Mouse (Mus musculus) midbrain, embryonic 15.5 days (tissue): Measurements from ENCODE around the gene Smad3. TPM values are rescaled to one million over a fixed set of nuclear protein-coding genes. Genes with fewer than 3 reads are reported as not detected.
A peak's percentile ranks its signal among the peaks of the same experiment; 100 is the strongest.

Experiments
- ATAC-seq: fragments of 200-750 bp; cut with Nextera tagmentation; replicated peaks from 2 replicates; pipeline ENCODE4 v1.8.0; 2017; ENCODE audit warnings: moderate TSS enrichment
- H3K27ac ChIP-seq: fragments of 300-500 bp; sonication (generic); 2 replicates; pipeline ENCODE4 v1.5.1; 2015; ENCODE audit warnings: mild to moderate bottlenecking, inconsistent platforms
- H3K27me3 ChIP-seq: fragments of 300-500 bp; sonication (generic); replicated peaks from 2 replicates; pipeline ENCODE4 v1.6.1; 2015; ENCODE audit warnings: inconsistent platforms
- H3K36me3 ChIP-seq: fragments of 300-500 bp; sonication (generic); replicated peaks from 2 replicates; pipeline ENCODE4 v1.6.1; 2015; ENCODE audit warnings: inconsistent platforms
- H3K4me1 ChIP-seq: fragments of 300-500 bp; sonication (generic); 2 replicates; pipeline ENCODE4 v1.6.1; 2015; ENCODE audit warnings: inconsistent platforms
- H3K4me2 ChIP-seq: fragments of 300-500 bp; sonication (generic); 2 replicates; pipeline ENCODE4 v1.6.1; 2015; ENCODE audit warnings: inconsistent platforms, mild to moderate bottlenecking, moderate library complexity
- H3K4me3 ChIP-seq: fragments of 300-500 bp; sonication (generic); 2 replicates; pipeline ENCODE4 v1.5.1; 2015; ENCODE audit warnings: mild to moderate bottlenecking, inconsistent platforms
- H3K9ac ChIP-seq: fragments of 300-500 bp; sonication (generic); 2 replicates; pipeline ENCODE4 v1.6.1; 2015; ENCODE audit warnings: mild to moderate bottlenecking, inconsistent platforms
- H3K9me3 ChIP-seq: fragments of 300-500 bp; sonication (generic); 2 replicates; pipeline ENCODE4 v1.6.1; 2016; ENCODE audit warnings: inconsistent platforms
- WGBS: fragments of 180-500 bp; shearing (Covaris S2); methylation state at CpG from one replicate; pipeline ENCODE4 v1.1.7; 2015; ENCODE audit warnings: mixed read lengths; 5-methylcytosine and 5-hydroxymethylcytosine counted together
- polyA plus RNA-seq: library from polyadenylated mRNA; unstranded; fragments of >200 nt; fragmentation: Nextera tagmentation; extraction: Ambion mirVana; gene quantifications from 2 replicates; pipeline ENCODE4 v1.2.1, GENCODE M21; 2015

Smad3 gene
- polyA plus RNA-seq, 1 experiment from 2014 or later, result 7.2 TPM

GRCm38 (mm10) chr9:63658970-63659371, 98.8 kb downstream of the Smad3 start:
- Histone ChIP-seq H3K36me3 (no peaks in the 10 kb centered on the region), H3K27ac (no peak overlapping the region), H3K4me3 (no peak overlapping the region), H3K4me1 (peaks cover 16% of the 10 kb centered on the region; the same call in 1 of the 2 replicates), H3K9me3 (no peaks in the 10 kb centered on the region), H3K27me3 (no peaks in the 10 kb centered on the region), H3K9ac (no peak overlapping the region), H3K4me2 (no peak overlapping the region)
- 0 out of 2 replicates have a peak, but pooled peaks have one; percentile 37 for ATAC-seq
- 78% methylated on average over 5 of the region's 5 CpGs for WGBS

- no peaks in the 10 kb centered on the region for H3K9me3 ChIP-seq
- no peaks in the 10 kb centered on the region for H3K36me3 ChIP-seq
- WGBS, result 95% methylated on average over 9 of the region's 9 CpGs
- H3K27me3 ChIP-seq, result no peaks in the 10 kb centered on the region
- no peak overlapping the region for H3K9ac ChIP-seq
- ATAC-seq, result no peak
- H3K27ac ChIP-seq, result no peak overlapping the region
- H3K4me1 ChIP-seq, result peaks cover 18% of the 10 kb centered on the region
- no peak overlapping the region for H3K4me3 ChIP-seq
- H3K4me2 ChIP-seq, result no peak overlapping the region
Observed at GRCm38 (mm10) chr9:63658436-63658835, 99.4 kb downstream of the Smad3 start.

- 80% methylated on average over 4 of the region's 4 CpGs for WGBS
- ATAC-seq, result no peak
- H3K27ac ChIP-seq, result no peak overlapping the region
- no peak overlapping the region for H3K4me3 ChIP-seq
- no peaks in the 10 kb centered on the region for H3K36me3 ChIP-seq
- H3K4me2 ChIP-seq, result no peak overlapping the region
- no peak overlapping the region for H3K9ac ChIP-seq
- H3K9me3 ChIP-seq, result no peaks in the 10 kb centered on the region
- no peaks in the 10 kb centered on the region for H3K27me3 ChIP-seq
- H3K4me1 ChIP-seq, result peaks cover 25% of the 10 kb centered on the region
Observed at GRCm38 (mm10) chr9:63657167-63657566, 100.6 kb downstream of the Smad3 start.

- H3K4me2 ChIP-seq, result no peak overlapping the region
- peaks cover 33% of the 10 kb centered on the region for H3K4me1 ChIP-seq
- H3K27ac ChIP-seq, result no peak overlapping the region
Observed at GRCm38 (mm10) chr9:63655092-63655491, 102.7 kb downstream of the Smad3 start.

GRCm38 (mm10) chr9:63654575-63654974, 103.2 kb downstream of the Smad3 start:
- H3K36me3 ChIP-seq, result no peaks in the 10 kb centered on the region
- H3K4me3 ChIP-seq, result no peak overlapping the region
- no peak overlapping the region for H3K9ac ChIP-seq
- no peak for ATAC-seq
- H3K27me3 ChIP-seq, result no peaks in the 10 kb centered on the region
- WGBS, result 86% methylated on average over 8 of the region's 8 CpGs
- no peak overlapping the region for H3K27ac ChIP-seq
- no peak overlapping the region for H3K4me2 ChIP-seq
- peaks cover 33% of the 10 kb centered on the region for H3K4me1 ChIP-seq
- no peaks in the 10 kb centered on the region for H3K9me3 ChIP-seq

More at GRCm38 (mm10) chr9:63655092-63655491, 102.7 kb downstream of the Smad3 start:
- no peak for ATAC-seq
- Histone ChIP-seq H3K9me3 (no peaks in the 10 kb centered on the region), H3K4me3 (no peak overlapping the region), H3K9ac (no peak overlapping the region), H3K27me3 (no peaks in the 10 kb centered on the region), H3K36me3 (no peaks in the 10 kb centered on the region)
- WGBS, result 67% methylated on average over 1 of the region's 1 CpGs

- no peaks in the 10 kb centered on the region for H3K36me3 ChIP-seq
- H3K4me2 ChIP-seq, result no peak overlapping the region
- WGBS, result 11% methylated on average over 7 of the region's 7 CpGs
- no peaks in the 10 kb centered on the region for H3K9me3 ChIP-seq
- no peak overlapping the region for H3K27ac ChIP-seq
- peaks cover 26% of the 10 kb centered on the region for H3K4me1 ChIP-seq
- H3K27me3 ChIP-seq, result no peaks in the 10 kb centered on the region
- no peak overlapping the region for H3K4me3 ChIP-seq
- H3K9ac ChIP-seq, result no peak overlapping the region
- ATAC-seq, result no peak
Observed at GRCm38 (mm10) chr9:63653666-63654065, 104.1 kb downstream of the Smad3 start.

- Histone ChIP-seq H3K36me3 (no peaks in the 10 kb centered on the region), H3K9ac (no peak overlapping the region), H3K9me3 (no peaks in the 10 kb centered on the region), H3K4me1 (peaks cover 26% of the 10 kb centered on the region), H3K4me3 (no peak overlapping the region), H3K27me3 (no peaks in the 10 kb centered on the region), H3K4me2 (no peak overlapping the region), H3K27ac (no peak overlapping the region)
- WGBS, result 75% methylated on average over 11 of the region's 11 CpGs
- no peak for ATAC-seq
Observed at GRCm38 (mm10) chr9:63651594-63651993, 106.2 kb downstream of the Smad3 start.

- no peak for ATAC-seq
- Histone ChIP-seq H3K27ac (no peak overlapping the region), H3K9me3 (no peaks in the 10 kb centered on the region), H3K4me2 (no peak overlapping the region), H3K4me3 (no peak overlapping the region), H3K4me1 (peaks cover 26% of the 10 kb centered on the region), H3K36me3 (no peaks in the 10 kb centered on the region), H3K9ac (no peak overlapping the region), H3K27me3 (no peaks in the 10 kb centered on the region)
- WGBS, result 75% methylated on average over 14 of the region's 14 CpGs
Observed at GRCm38 (mm10) chr9:63650905-63651304, 106.9 kb downstream of the Smad3 start.

GRCm38 (mm10) chr9:63649841-63650545, 107.8 kb downstream of the Smad3 start:
- Histone ChIP-seq H3K9me3 (no peaks in the 10 kb centered on the region), H3K27me3 (no peaks in the 10 kb centered on the region), H3K27ac (no peak overlapping the region), H3K4me2 (no peak overlapping the region), H3K4me3 (no peak overlapping the region), H3K9ac (no peak overlapping the region), H3K4me1 (peaks cover 26% of the 10 kb centered on the region), H3K36me3 (no peaks in the 10 kb centered on the region)
- ATAC-seq, result no peak
- 89% methylated on average over 8 of the region's 8 CpGs for WGBS

- no peak overlapping the region for H3K4me2 ChIP-seq
- H3K9me3 ChIP-seq, result no peaks in the 10 kb centered on the region
- H3K36me3 ChIP-seq, result no peaks in the 10 kb centered on the region
- no peak for ATAC-seq
- H3K27me3 ChIP-seq, result no peaks in the 10 kb centered on the region
- H3K27ac ChIP-seq, result no peak overlapping the region
- 83% methylated on average over 9 of the region's 9 CpGs for WGBS
- no peak overlapping the region for H3K4me3 ChIP-seq
- no peak overlapping the region for H3K9ac ChIP-seq
- H3K4me1 ChIP-seq, result peaks cover 16% of the 10 kb centered on the region
Observed at GRCm38 (mm10) chr9:63648520-63648918, 109.3 kb downstream of the Smad3 start.

- no peak overlapping the region for H3K4me3 ChIP-seq
- no peak overlapping the region for H3K27ac ChIP-seq
- H3K27me3 ChIP-seq, result no peaks in the 10 kb centered on the region
- H3K4me1 ChIP-seq, result peaks cover 9% of the 10 kb centered on the region
- no peak overlapping the region for H3K9ac ChIP-seq
- no peak overlapping the region for H3K4me2 ChIP-seq
- H3K9me3 ChIP-seq, result no peaks in the 10 kb centered on the region
- no peak for ATAC-seq
- no peaks in the 10 kb centered on the region for H3K36me3 ChIP-seq
- WGBS, result 85% methylated on average over 9 of the region's 9 CpGs
Observed at GRCm38 (mm10) chr9:63647581-63648519, 109.9 kb downstream of the Smad3 start.

GRCm38 (mm10) chr9:63645084-63645483, 112.7 kb downstream of the Smad3 start:
- H3K27me3 ChIP-seq, result no peaks in the 10 kb centered on the region
- no peak overlapping the region for H3K27ac ChIP-seq
- no peak overlapping the region for H3K4me2 ChIP-seq
- no peaks in the 10 kb centered on the region for H3K9me3 ChIP-seq
- no peaks in the 10 kb centered on the region for H3K4me1 ChIP-seq
- 85% methylated on average over 8 of the region's 8 CpGs for WGBS
- H3K36me3 ChIP-seq, result no peaks in the 10 kb centered on the region
- no peak overlapping the region for H3K4me3 ChIP-seq
- ATAC-seq, result no peak
- no peak overlapping the region for H3K9ac ChIP-seq
